Mouse (Mus musculus): ENCODE measurements around the gene Psmb4.
"Not testable (repeated sequence)": the region's sequence is repeated elsewhere in the genome, so short reads cannot be mapped to it uniquely, and the experiment has no call there.

Gene Psmb4

GRCm38 (mm10) chr3:94886316-94887224, at the start of gene Psmb4:
Gene Psmb4, minus strand, starts transcription at chr3:94886961.
- H3K27me3 ChIP-seq (ENCODE audit: control insufficient read depth, insufficient read depth, low read length, poor library complexity, severe bottlenecking) = no peaks in the 10 kb centered on the region
- peak; percentile 88 for DNase-seq (ENCODE audit: low read depth, low spot score)
- H3K36me3 ChIP-seq (ENCODE audit: control insufficient read depth, insufficient read depth, low read length, poor library complexity, severe bottlenecking) = peaks cover 9% of the 10 kb centered on the region; the same call in 1 of the 2 replicates

- not testable (repeated sequence) for H3K36me3 ChIP-seq (ENCODE audit: control insufficient read depth, insufficient read depth, low read length, poor library complexity, severe bottlenecking); H3K27me3 ChIP-seq (ENCODE audit: control insufficient read depth, insufficient read depth, low read length, poor library complexity, severe bottlenecking); DNase-seq (ENCODE audit: low read depth, low spot score)
Observed at GRCm38 (mm10) chr3:94936147-94936546, 49.4 kb upstream of the Psmb4 start.

GRCm38 (mm10) chr3:94935332-94935731, 48.6 kb upstream of the Psmb4 start:
- not testable (repeated sequence) for H3K27me3 ChIP-seq (ENCODE audit: control insufficient read depth, insufficient read depth, low read length, poor library complexity, severe bottlenecking); H3K36me3 ChIP-seq (ENCODE audit: control insufficient read depth, insufficient read depth, low read length, poor library complexity, severe bottlenecking); DNase-seq (ENCODE audit: low read depth, low spot score)

GRCm38 (mm10) chr3:94934564-94934963, 47.8 kb upstream of the Psmb4 start:
- not testable (repeated sequence) for H3K36me3 ChIP-seq (ENCODE audit: control insufficient read depth, insufficient read depth, low read length, poor library complexity, severe bottlenecking); DNase-seq (ENCODE audit: low read depth, low spot score); H3K27me3 ChIP-seq (ENCODE audit: control insufficient read depth, insufficient read depth, low read length, poor library complexity, severe bottlenecking)

GRCm38 (mm10) chr3:94933604-94934003, 46.8 kb upstream of the Psmb4 start:
- not testable (repeated sequence) for H3K27me3 ChIP-seq (ENCODE audit: control insufficient read depth, insufficient read depth, low read length, poor library complexity, severe bottlenecking); H3K36me3 ChIP-seq (ENCODE audit: control insufficient read depth, insufficient read depth, low read length, poor library complexity, severe bottlenecking); DNase-seq (ENCODE audit: low read depth, low spot score)

- Histone ChIP-seq H3K27me3 (ENCODE audit: control insufficient read depth, insufficient read depth, low read length, poor library complexity, severe bottlenecking) (no peaks in the 10 kb centered on the region), H3K36me3 (ENCODE audit: control insufficient read depth, insufficient read depth, low read length, poor library complexity, severe bottlenecking) (no peaks in the 10 kb centered on the region)
- no peak for DNase-seq (ENCODE audit: low read depth, low spot score)
Observed at GRCm38 (mm10) chr3:94932809-94933564, 46.2 kb upstream of the Psmb4 start, which contains the start of gene Selenbp1. Gene Selenbp1, plus strand, starts transcription at chr3:94933056.

GRCm38 (mm10) chr3:94932279-94932678, 45.5 kb upstream of the Psmb4 start:
- H3K27me3 ChIP-seq (ENCODE audit: control insufficient read depth, insufficient read depth, low read length, poor library complexity, severe bottlenecking); DNase-seq (ENCODE audit: low read depth, low spot score): not testable (repeated sequence)

GRCm38 (mm10) chr3:94931427-94932082, 44.8 kb upstream of the Psmb4 start:
- H3K27me3 ChIP-seq (ENCODE audit: control insufficient read depth, insufficient read depth, low read length, poor library complexity, severe bottlenecking); DNase-seq (ENCODE audit: low read depth, low spot score); H3K36me3 ChIP-seq (ENCODE audit: control insufficient read depth, insufficient read depth, low read length, poor library complexity, severe bottlenecking): not testable (repeated sequence)

More at GRCm38 (mm10) chr3:94932279-94932678, 45.5 kb upstream of the Psmb4 start:
- not testable (repeated sequence) for H3K36me3 ChIP-seq (ENCODE audit: control insufficient read depth, insufficient read depth, low read length, poor library complexity, severe bottlenecking)

GRCm38 (mm10) chr3:94930386-94931266, 43.9 kb upstream of the Psmb4 start:
- not testable (repeated sequence) for H3K27me3 ChIP-seq (ENCODE audit: control insufficient read depth, insufficient read depth, low read length, poor library complexity, severe bottlenecking); H3K36me3 ChIP-seq (ENCODE audit: control insufficient read depth, insufficient read depth, low read length, poor library complexity, severe bottlenecking); DNase-seq (ENCODE audit: low read depth, low spot score)

GRCm38 (mm10) chr3:94928979-94929378, 42.2 kb upstream of the Psmb4 start:
- not testable (repeated sequence) for H3K27me3 ChIP-seq (ENCODE audit: control insufficient read depth, insufficient read depth, low read length, poor library complexity, severe bottlenecking); H3K36me3 ChIP-seq (ENCODE audit: control insufficient read depth, insufficient read depth, low read length, poor library complexity, severe bottlenecking); DNase-seq (ENCODE audit: low read depth, low spot score)

GRCm38 (mm10) chr3:94926301-94926736, 39.6 kb upstream of the Psmb4 start:
- H3K36me3 ChIP-seq (ENCODE audit: control insufficient read depth, insufficient read depth, low read length, poor library complexity, severe bottlenecking); H3K27me3 ChIP-seq (ENCODE audit: control insufficient read depth, insufficient read depth, low read length, poor library complexity, severe bottlenecking); DNase-seq (ENCODE audit: low read depth, low spot score): not testable (repeated sequence)

GRCm38 (mm10) chr3:94924688-94925087, 37.9 kb upstream of the Psmb4 start:
- Histone ChIP-seq H3K36me3 (ENCODE audit: control insufficient read depth, insufficient read depth, low read length, poor library complexity, severe bottlenecking) (no peaks in the 10 kb centered on the region), H3K27me3 (ENCODE audit: control insufficient read depth, insufficient read depth, low read length, poor library complexity, severe bottlenecking) (no peaks in the 10 kb centered on the region)
- DNase-seq (ENCODE audit: low read depth, low spot score) = no peak

GRCm38 (mm10) chr3:94922333-94922732, 35.6 kb upstream of the Psmb4 start:
- no peak for DNase-seq (ENCODE audit: low read depth, low spot score)
- H3K36me3 ChIP-seq (ENCODE audit: control insufficient read depth, insufficient read depth, low read length, poor library complexity, severe bottlenecking) = no peaks in the 10 kb centered on the region

GRCm38 (mm10) chr3:94921104-94921503, 34.3 kb upstream of the Psmb4 start:
- no peaks in the 10 kb centered on the region for H3K27me3 ChIP-seq (ENCODE audit: control insufficient read depth, insufficient read depth, low read length, poor library complexity, severe bottlenecking)
- no peaks in the 10 kb centered on the region for H3K36me3 ChIP-seq (ENCODE audit: control insufficient read depth, insufficient read depth, low read length, poor library complexity, severe bottlenecking)
- no peak for DNase-seq (ENCODE audit: low read depth, low spot score)

More at GRCm38 (mm10) chr3:94922333-94922732, 35.6 kb upstream of the Psmb4 start:
- H3K27me3 ChIP-seq (ENCODE audit: control insufficient read depth, insufficient read depth, low read length, poor library complexity, severe bottlenecking) = no peaks in the 10 kb centered on the region
